Mouse (Mus musculus) lung, postnatal 0 days (tissue): Measurements from ENCODE around the gene Eddm3b.

ENCODE experiments used
- CTCF ChIP-seq: IDR thresholded peaks from 2 replicates; pipeline ENCODE4 v1.5.1; 2016; ENCODE audit warnings: antibody characterized with exemption, mild to moderate bottlenecking
- EP300 ChIP-seq: IDR thresholded peaks from 2 replicates; pipeline ENCODE4 v1.6.1; 2016; ENCODE audit warnings: antibody characterized with exemption, mild to moderate bottlenecking, control low read depth

DNA sequence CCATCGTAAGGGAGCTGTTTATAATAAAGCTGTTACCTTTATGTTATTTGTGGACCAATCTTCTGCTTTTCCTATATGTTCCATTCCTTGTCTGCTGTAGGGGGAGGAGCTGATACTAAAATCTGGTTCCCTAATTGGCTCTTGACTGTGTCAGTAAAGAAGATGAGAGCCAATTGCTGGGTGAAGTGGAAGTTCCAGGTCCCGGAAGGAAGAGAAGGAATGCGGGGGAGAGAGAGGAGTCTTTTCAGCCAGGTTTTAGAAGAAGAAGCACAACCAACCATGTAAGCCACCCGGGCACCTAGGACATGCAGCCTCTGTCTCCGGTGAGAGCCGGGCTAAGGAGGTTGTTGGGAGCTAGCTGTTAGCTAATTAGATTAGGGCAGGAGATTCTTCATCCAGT, 11.5 kb downstream of the Eddm3b start:
- no peak for TF ChIP-seq CTCF
- TF ChIP-seq EP300 = no peak
